Mouse (Mus musculus): ENCODE results near the gene Sgsm3. TPM values are rescaled to one million over a fixed set of nuclear protein-coding genes. Genes with fewer than 3 reads are reported as not detected.

The Sgsm3 gene
- polyA plus RNA-seq, 1 experiment: 20.0 TPM

GRCm38 (mm10) chr15:80979611-80980010 is 2.0 kb downstream of the Sgsm3 start:
- peak; percentile 12 for DNase-seq
- H3K4me1 ChIP-seq (ENCODE audit: control insufficient read depth, insufficient read depth, low read length): no peaks in the 10 kb centered on the region; the same call in 1 of the 2 replicates
- H3K36me3 ChIP-seq (ENCODE audit: control insufficient read depth, insufficient read depth, low read length): no peaks in the 10 kb centered on the region
- H3K27me3 ChIP-seq (replicated peaks; ENCODE audit: control insufficient read depth, insufficient read depth, low read length): no peaks in the 10 kb centered on the region
- peak overlapping the region; percentile 9; the same call in 1 of the 2 replicates for H3K27ac ChIP-seq (ENCODE audit: insufficient read depth, low read depth, low read length)
- no peak overlapping the region for H3K4me3 ChIP-seq (ENCODE audit: insufficient read depth, low read depth, low read length)
- no peak for TF ChIP-seq CTCF (conservative IDR thresholded peaks at IDR 0.05; ENCODE audit: insufficient read depth, insufficient read length, low read depth, low read length)
- no peak for TF ChIP-seq POLR2A (IDR thresholded peaks at IDR 0.05; ENCODE audit: low read depth, low read length)
- 62% methylated on average over 4 of the region's 4 CpGs for WGBS

- Histone ChIP-seq H3K27me3 (replicated peaks; ENCODE audit: control insufficient read depth, insufficient read depth, low read length) (no peaks in the 10 kb centered on the region), H3K4me3 (ENCODE audit: insufficient read depth, low read depth, low read length) (no peak overlapping the region), H3K4me1 (ENCODE audit: control insufficient read depth, insufficient read depth, low read length) (no peaks in the 10 kb centered on the region; the same call in 1 of the 2 replicates), H3K36me3 (ENCODE audit: control insufficient read depth, insufficient read depth, low read length) (no peaks in the 10 kb centered on the region), H3K27ac (ENCODE audit: insufficient read depth, low read depth, low read length) (no peak overlapping the region)
- TF ChIP-seq POLR2A (IDR thresholded peaks at IDR 0.05; ENCODE audit: low read depth, low read length) (no peak), CTCF (conservative IDR thresholded peaks at IDR 0.05; ENCODE audit: insufficient read depth, insufficient read length, low read depth, low read length) (no peak)
- no peak for DNase-seq
- WGBS: 88% methylated on average over 4 of the region's 4 CpGs
Measured at GRCm38 (mm10) chr15:80981176-80981575, 3.6 kb downstream of the Sgsm3 start.

GRCm38 (mm10) chr15:80983264-80983663 is 5.7 kb downstream of the Sgsm3 start:
- 86% methylated on average over 2 of the region's 2 CpGs for WGBS
- no peaks in the 10 kb centered on the region for H3K27me3 ChIP-seq (replicated peaks; ENCODE audit: control insufficient read depth, insufficient read depth, low read length)

GRCm38 (mm10) chr15:80988331-80988730 is 10.8 kb downstream of the Sgsm3 start:
- Histone ChIP-seq H3K4me3 (ENCODE audit: insufficient read depth, low read depth, low read length) (no peak overlapping the region), H3K27ac (ENCODE audit: insufficient read depth, low read depth, low read length) (no peak overlapping the region), H3K36me3 (ENCODE audit: control insufficient read depth, insufficient read depth, low read length) (no peaks in the 10 kb centered on the region), H3K27me3 (replicated peaks; ENCODE audit: control insufficient read depth, insufficient read depth, low read length) (no peaks in the 10 kb centered on the region), H3K4me1 (ENCODE audit: control insufficient read depth, insufficient read depth, low read length) (no peaks in the 10 kb centered on the region)
- TF ChIP-seq POLR2A (IDR thresholded peaks at IDR 0.05; ENCODE audit: low read depth, low read length): no peak
- TF ChIP-seq CTCF (conservative IDR thresholded peaks at IDR 0.05; ENCODE audit: insufficient read depth, insufficient read length, low read depth, low read length): no peak
- WGBS: 55% methylated on average over 1 of the region's 1 CpGs
- no peak for DNase-seq

More at GRCm38 (mm10) chr15:80983264-80983663, 5.7 kb downstream of the Sgsm3 start:
- H3K27ac ChIP-seq (ENCODE audit: insufficient read depth, low read depth, low read length): no peak overlapping the region
- no peak overlapping the region for H3K4me3 ChIP-seq (ENCODE audit: insufficient read depth, low read depth, low read length)
- no peaks in the 10 kb centered on the region; the same call in 1 of the 2 replicates for H3K4me1 ChIP-seq (ENCODE audit: control insufficient read depth, insufficient read depth, low read length)
- no peak for DNase-seq
- no peak for TF ChIP-seq CTCF (conservative IDR thresholded peaks at IDR 0.05; ENCODE audit: insufficient read depth, insufficient read length, low read depth, low read length)
- TF ChIP-seq POLR2A (IDR thresholded peaks at IDR 0.05; ENCODE audit: low read depth, low read length): no peak
- no peaks in the 10 kb centered on the region for H3K36me3 ChIP-seq (ENCODE audit: control insufficient read depth, insufficient read depth, low read length)

- no peaks in the 10 kb centered on the region for H3K27me3 ChIP-seq (replicated peaks; ENCODE audit: control insufficient read depth, insufficient read depth, low read length)
- no peak overlapping the region for H3K4me3 ChIP-seq (ENCODE audit: insufficient read depth, low read depth, low read length)
- no peaks in the 10 kb centered on the region for H3K4me1 ChIP-seq (ENCODE audit: control insufficient read depth, insufficient read depth, low read length)
- H3K27ac ChIP-seq (ENCODE audit: insufficient read depth, low read depth, low read length): no peak overlapping the region
- DNase-seq: no peak
- no peaks in the 10 kb centered on the region for H3K36me3 ChIP-seq (ENCODE audit: control insufficient read depth, insufficient read depth, low read length)
- TF ChIP-seq CTCF (conservative IDR thresholded peaks at IDR 0.05; ENCODE audit: insufficient read depth, insufficient read length, low read depth, low read length): no peak
- no peak for TF ChIP-seq POLR2A (IDR thresholded peaks at IDR 0.05; ENCODE audit: low read depth, low read length)
- 41% methylated on average over 3 of the region's 3 CpGs for WGBS
Measured at GRCm38 (mm10) chr15:80989712-80990111, 12.1 kb downstream of the Sgsm3 start.

GRCm38 (mm10) chr15:80994959-80995358 is 17.4 kb downstream of the Sgsm3 start:
- no peak for DNase-seq
- Histone ChIP-seq H3K4me3 (ENCODE audit: insufficient read depth, low read depth, low read length) (no peak overlapping the region), H3K4me1 (ENCODE audit: control insufficient read depth, insufficient read depth, low read length) (no peaks in the 10 kb centered on the region), H3K27ac (ENCODE audit: insufficient read depth, low read depth, low read length) (no peak overlapping the region), H3K27me3 (replicated peaks; ENCODE audit: control insufficient read depth, insufficient read depth, low read length) (no peaks in the 10 kb centered on the region), H3K36me3 (ENCODE audit: control insufficient read depth, insufficient read depth, low read length) (no peaks in the 10 kb centered on the region)
- 90% methylated on average over 5 of the region's 5 CpGs for WGBS
- no peak for TF ChIP-seq CTCF (conservative IDR thresholded peaks at IDR 0.05; ENCODE audit: insufficient read depth, insufficient read length, low read depth, low read length)
- TF ChIP-seq POLR2A (IDR thresholded peaks at IDR 0.05; ENCODE audit: low read depth, low read length): no peak

GRCm38 (mm10) chr15:80996090-80996835 is 18.7 kb downstream of the Sgsm3 start:
- H3K36me3 ChIP-seq (ENCODE audit: control insufficient read depth, insufficient read depth, low read length): no peaks in the 10 kb centered on the region
- no peaks in the 10 kb centered on the region for H3K4me1 ChIP-seq (ENCODE audit: control insufficient read depth, insufficient read depth, low read length)
- H3K27ac ChIP-seq (ENCODE audit: insufficient read depth, low read depth, low read length): no peak overlapping the region
- no peak for DNase-seq
- H3K4me3 ChIP-seq (ENCODE audit: insufficient read depth, low read depth, low read length): no peak overlapping the region
- TF ChIP-seq POLR2A (IDR thresholded peaks at IDR 0.05; ENCODE audit: low read depth, low read length) (no peak), CTCF (conservative IDR thresholded peaks at IDR 0.05; ENCODE audit: insufficient read depth, insufficient read length, low read depth, low read length) (no peak)
- H3K27me3 ChIP-seq (replicated peaks; ENCODE audit: control insufficient read depth, insufficient read depth, low read length): no peaks in the 10 kb centered on the region
- 90% methylated on average over 6 of the region's 6 CpGs for WGBS

All from kidney, adult 2 months (tissue).